Mouse (Mus musculus) liver, embryonic 16.5 days (tissue): Measurements from ENCODE around the gene Vrk2. TPM values are rescaled to one million over a fixed set of nuclear protein-coding genes. Genes with fewer than 3 reads are reported as not detected.

ENCODE experiments used
- ATAC-seq: fragments of 200-750 bp; cut with Nextera tagmentation; 2 replicates; pipeline ENCODE4 v1.8.0; 2017; ENCODE audit warnings: low read depth, mild to moderate bottlenecking, moderate number of reproducible peaks, moderate library complexity
- H3K27ac ChIP-seq: fragments of 300-500 bp; sonication (generic); 2 replicates; pipeline ENCODE4 v1.5.1; 2014; ENCODE audit warnings: mild to moderate bottlenecking, low read length
- H3K27me3 ChIP-seq: fragments of 300-500 bp; sonication (generic); 2 replicates; pipeline ENCODE4 v1.6.1; 2014; ENCODE audit warnings: low read depth, low read length, mixed read lengths; ENCODE audit not compliant: control insufficient read depth, insufficient read depth
- H3K36me3 ChIP-seq: fragments of 300-500 bp; sonication (generic); 2 replicates; pipeline ENCODE4 v1.6.1; 2014; ENCODE audit warnings: mild to moderate bottlenecking; ENCODE audit not compliant: control insufficient read depth, insufficient read depth
- H3K4me1 ChIP-seq: fragments of 300-500 bp; sonication (generic); 2 replicates; pipeline ENCODE4 v1.6.1; 2014; ENCODE audit warnings: low read depth, low read length, mixed read lengths; ENCODE audit not compliant: control insufficient read depth
- H3K4me2 ChIP-seq: fragments of 300-500 bp; sonication (generic); 2 replicates; pipeline ENCODE4 v1.6.1; 2014; ENCODE audit warnings: low read depth, low read length, mixed read lengths
- H3K4me3 ChIP-seq: fragments of 300-500 bp; sonication (generic); 2 replicates; pipeline ENCODE4 v1.5.1; 2014; ENCODE audit warnings: low read depth, mild to moderate bottlenecking, low read length
- H3K9ac ChIP-seq: fragments of 300-500 bp; sonication (generic); 2 replicates; pipeline ENCODE4 v1.6.1; 2014; ENCODE audit warnings: low read depth, low read length
- H3K9me3 ChIP-seq: fragments of 300-500 bp; sonication (generic); replicated peaks from 2 replicates; pipeline ENCODE4 v1.6.1; 2016; ENCODE audit warnings: low read length; ENCODE audit not compliant: control insufficient read depth
- WGBS: fragments of 180-500 bp; shearing (Covaris S2); extraction: QIAGEN DNeasy Blood & Tissue Kit; methylation state at CpG from one replicate; pipeline ENCODE4 v1.1.7; 2014; ENCODE audit not compliant: insufficient replicate concordance; 5-methylcytosine and 5-hydroxymethylcytosine counted together
- polyA plus RNA-seq: library from polyadenylated mRNA; unstranded; fragments of >200 nt; fragmentation: Nextera tagmentation; extraction: Ambion mirVana; gene quantifications from 2 replicates; pipeline ENCODE4 v1.2.1, GENCODE M21; 2015

Vrk2 gene
- polyA plus RNA-seq, 1 experiment from 2014 or later = 22.1 TPM

DNA sequence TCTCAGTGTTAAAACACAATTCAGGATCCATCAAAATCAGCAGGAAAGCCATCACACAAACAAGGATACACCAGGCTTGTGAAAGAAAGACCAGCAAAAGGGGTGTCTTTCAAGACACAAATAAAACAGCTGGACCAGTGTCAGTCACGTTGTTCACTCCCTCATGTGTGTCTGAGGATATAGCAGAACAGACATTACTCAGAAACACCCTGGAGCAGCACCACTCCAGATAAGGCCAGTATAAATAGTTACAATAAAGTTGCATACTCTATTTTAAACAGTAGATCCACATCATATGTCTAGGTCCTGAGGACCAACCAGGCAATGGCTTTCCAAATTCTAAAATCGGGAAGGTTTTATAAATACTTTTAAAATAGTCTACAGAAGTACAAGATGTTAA, 77.7 kb downstream of the Vrk2 start:
- WGBS = 67% methylated on average over 2 of the region's 2 CpGs
- no peak for ATAC-seq
- H3K4me2 ChIP-seq = no peak overlapping the region
- no peaks in the 10 kb centered on the region for H3K36me3 ChIP-seq
- no peaks in the 10 kb centered on the region for H3K4me1 ChIP-seq
- H3K4me3 ChIP-seq = no peak overlapping the region
- H3K9me3 ChIP-seq = no peaks in the 10 kb centered on the region
- no peak overlapping the region for H3K27ac ChIP-seq
- no peaks in the 10 kb centered on the region for H3K27me3 ChIP-seq
- H3K9ac ChIP-seq = no peak overlapping the region

DNA sequence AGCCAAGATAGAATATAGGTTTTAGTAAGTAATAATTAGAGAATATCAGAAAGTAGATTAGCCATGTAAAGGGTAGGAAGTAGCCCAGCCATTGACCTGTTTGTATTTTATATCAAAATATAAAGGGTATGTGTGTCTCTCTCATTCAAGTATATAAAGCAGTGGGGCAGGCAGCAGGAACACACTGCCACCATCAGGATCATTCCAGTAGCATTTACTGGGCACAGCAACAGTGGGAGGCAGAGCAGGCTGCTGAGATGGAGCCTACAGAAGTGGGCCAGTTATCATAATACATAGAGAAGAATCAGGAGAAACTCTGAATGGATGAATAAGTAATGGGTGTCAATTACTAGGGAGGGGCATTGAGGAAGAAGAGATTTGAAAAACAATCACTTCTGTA, 80.1 kb downstream of the Vrk2 start:
- Histone ChIP-seq H3K9me3 (no peaks in the 10 kb centered on the region), H3K27ac (no peak overlapping the region), H3K4me2 (no peak overlapping the region), H3K9ac (no peak overlapping the region), H3K4me1 (no peaks in the 10 kb centered on the region), H3K27me3 (no peaks in the 10 kb centered on the region), H3K4me3 (no peak overlapping the region), H3K36me3 (no peaks in the 10 kb centered on the region)
- no peak for ATAC-seq

DNA sequence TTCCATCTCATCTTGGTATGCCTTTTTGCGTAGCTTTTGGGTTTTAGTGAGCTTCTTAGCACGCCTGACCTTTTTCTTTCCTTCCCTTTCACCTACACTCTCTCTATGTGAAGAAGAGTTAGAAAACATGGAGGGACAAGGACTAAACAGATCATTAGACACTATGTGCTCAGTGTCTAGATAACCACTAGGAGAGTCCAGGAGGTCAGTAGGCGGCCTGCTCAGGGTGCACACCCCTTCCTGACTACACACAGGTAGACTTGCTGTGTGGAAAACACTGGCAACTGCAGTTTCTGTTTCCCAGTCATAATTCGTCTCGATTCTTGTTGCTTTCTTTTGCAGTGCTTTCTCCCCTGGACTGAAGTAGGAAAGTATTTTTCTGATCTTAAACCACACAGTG, 97.8 kb downstream of the Vrk2 start:
- no peak overlapping the region for H3K4me3 ChIP-seq
- H3K36me3 ChIP-seq = no peaks in the 10 kb centered on the region
- H3K4me1 ChIP-seq = no peaks in the 10 kb centered on the region
- no peaks in the 10 kb centered on the region for H3K9me3 ChIP-seq
- no peak overlapping the region for H3K4me2 ChIP-seq
- ATAC-seq = peak; percentile 53; the same call in 1 of the 2 replicates
- H3K9ac ChIP-seq = no peak overlapping the region
- WGBS = 76% methylated on average over 5 of the region's 5 CpGs
- H3K27ac ChIP-seq = no peak overlapping the region
- H3K27me3 ChIP-seq = no peaks in the 10 kb centered on the region

DNA sequence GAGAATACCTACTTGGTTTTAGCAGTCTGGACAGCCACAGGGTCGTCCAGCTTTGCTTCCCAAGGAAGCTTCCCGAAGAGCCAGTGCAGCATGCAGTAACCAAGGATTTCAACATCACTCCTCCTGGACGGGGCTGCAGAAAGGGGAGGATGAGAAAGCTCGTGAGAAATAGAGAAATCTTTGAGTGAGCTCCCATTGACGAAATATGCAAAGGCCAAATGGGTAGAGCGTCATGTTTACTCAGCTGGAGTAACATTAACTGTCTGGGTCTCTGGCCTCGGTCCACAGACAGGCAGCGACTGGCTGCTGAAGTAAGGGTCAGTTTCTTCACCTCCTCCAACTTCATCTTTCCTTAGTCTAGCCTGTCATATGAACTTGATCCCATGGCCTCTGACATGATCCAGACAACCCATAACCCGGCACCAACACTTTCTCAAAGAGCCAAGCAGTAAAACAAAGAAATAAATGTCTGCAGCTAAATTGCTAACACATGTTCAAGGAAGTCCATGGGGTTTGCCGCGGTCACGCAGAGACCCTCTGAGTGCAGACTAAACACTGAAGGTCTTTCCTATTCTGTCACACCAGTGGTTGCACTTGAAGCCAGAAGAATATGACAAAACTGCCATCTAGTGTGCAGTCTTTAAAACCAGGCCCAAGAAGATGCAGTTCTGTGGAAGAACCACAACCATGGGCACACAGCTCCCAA, 103.9 kb downstream of the Vrk2 start:
- H3K4me3 ChIP-seq = no peak overlapping the region
- peak; percentile 32; the same call in 1 of the 2 replicates for ATAC-seq
- 77% methylated on average over 12 of the region's 12 CpGs for WGBS

DNA sequence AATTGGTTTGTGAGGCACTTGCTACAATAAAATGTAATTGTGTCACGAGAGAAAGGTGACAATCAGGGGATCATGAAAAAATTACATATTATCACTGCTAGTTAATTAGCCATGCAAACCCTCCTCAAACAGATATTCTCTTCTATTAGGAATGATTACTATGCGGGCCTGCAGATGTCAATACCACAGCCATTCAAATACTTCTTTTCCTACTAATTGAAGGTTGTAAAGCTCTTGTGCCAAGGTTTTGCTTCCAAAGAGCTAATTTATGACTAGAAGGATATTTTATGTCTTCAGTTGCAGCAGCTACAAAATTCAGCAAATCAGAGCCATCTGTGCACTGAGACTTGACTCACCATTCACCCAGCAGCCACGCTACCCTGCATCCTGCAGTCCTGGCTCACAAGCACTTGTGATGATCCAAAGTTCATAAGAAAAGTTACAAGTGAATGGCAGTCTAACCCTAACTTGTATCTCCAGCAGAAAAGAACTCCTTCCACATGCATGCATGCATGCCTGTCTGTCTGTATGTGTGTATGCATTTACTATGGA, 112.0 kb downstream of the Vrk2 start:
- H3K9ac ChIP-seq = no peak overlapping the region
- H3K9me3 ChIP-seq = no peaks in the 10 kb centered on the region
- H3K27ac ChIP-seq = no peak overlapping the region
- H3K4me3 ChIP-seq = no peak overlapping the region
- no peaks in the 10 kb centered on the region for H3K4me1 ChIP-seq
- 83% methylated on average over 3 of the region's 3 CpGs for WGBS
- H3K36me3 ChIP-seq = no peaks in the 10 kb centered on the region; the same call in 1 of the 2 replicates
- no peak for ATAC-seq
- no peaks in the 10 kb centered on the region for H3K27me3 ChIP-seq
- H3K4me2 ChIP-seq = no peak overlapping the region

More for the DNA sequence above, 103.9 kb downstream of the Vrk2 start:
- Histone ChIP-seq H3K4me2 (no peak overlapping the region), H3K9me3 (no peaks in the 10 kb centered on the region), H3K4me1 (no peaks in the 10 kb centered on the region), H3K36me3 (no peaks in the 10 kb centered on the region), H3K27ac (no peak overlapping the region), H3K27me3 (no peaks in the 10 kb centered on the region), H3K9ac (no peak overlapping the region)

DNA sequence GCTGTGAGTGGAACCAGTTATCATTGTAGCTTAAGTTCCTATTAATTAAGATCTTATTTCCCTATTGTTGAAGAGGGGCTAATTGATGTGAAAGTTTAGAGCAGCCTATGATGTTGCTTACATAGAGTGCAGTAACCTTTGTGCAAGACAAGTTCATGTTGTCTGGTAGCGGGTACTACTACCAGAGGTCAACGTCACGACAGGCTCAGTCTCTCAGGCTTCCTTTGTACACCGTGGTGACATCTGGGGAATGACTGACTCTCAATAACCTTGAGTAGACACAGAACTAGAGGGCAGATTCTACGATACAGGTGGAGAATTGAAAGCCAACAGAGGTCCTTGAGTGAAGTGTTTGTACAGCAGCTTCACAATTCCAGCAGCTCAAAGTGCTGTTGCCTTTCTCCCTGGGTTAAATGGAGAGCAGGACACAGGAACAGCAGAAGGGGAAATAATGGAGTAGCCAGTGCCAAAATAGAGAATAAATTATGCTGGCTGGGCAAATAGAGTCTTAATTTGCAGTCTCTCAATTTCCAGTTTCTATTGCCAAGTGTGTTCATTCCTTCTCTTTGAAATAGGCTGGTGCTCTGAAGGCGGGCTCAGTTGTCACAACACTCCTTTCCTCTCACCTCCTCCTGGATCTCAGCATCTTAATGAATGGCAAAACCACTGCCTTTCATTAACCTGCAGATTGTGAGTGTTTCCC, 116.6 kb downstream of the Vrk2 start:
- 80% methylated on average over 6 of the region's 6 CpGs for WGBS
- H3K4me3 ChIP-seq = no peak overlapping the region
- no peaks in the 10 kb centered on the region for H3K4me1 ChIP-seq
- no peak overlapping the region for H3K4me2 ChIP-seq
- no peak overlapping the region for H3K27ac ChIP-seq
- H3K9me3 ChIP-seq = no peaks in the 10 kb centered on the region
- H3K27me3 ChIP-seq = no peaks in the 10 kb centered on the region
- no peak for ATAC-seq
- peaks cover 7% of the 10 kb centered on the region for H3K36me3 ChIP-seq
- H3K9ac ChIP-seq = no peak overlapping the region

DNA sequence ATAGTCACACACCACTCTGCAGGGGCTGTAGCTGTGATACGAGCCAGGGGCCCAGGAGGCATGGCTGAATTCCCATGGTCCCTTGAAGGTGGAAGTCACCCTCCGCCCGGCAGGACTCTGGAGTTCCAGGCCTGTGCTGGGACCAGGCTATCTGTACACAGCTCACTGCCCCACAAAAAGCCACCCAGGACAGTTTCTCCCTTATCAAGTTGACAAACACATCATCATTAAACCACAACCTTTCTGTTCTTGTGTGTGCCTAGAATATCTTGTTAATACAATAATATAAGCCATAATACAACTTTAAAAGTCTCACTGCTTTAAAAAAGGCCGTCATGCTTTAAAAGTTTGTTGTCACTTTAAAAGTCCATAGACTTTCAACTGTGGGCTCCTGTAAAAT, 139.7 kb downstream of the Vrk2 start:
- Histone ChIP-seq H3K27ac (no peak overlapping the region), H3K36me3 (no peaks in the 10 kb centered on the region), H3K9me3 (no peaks in the 10 kb centered on the region), H3K4me1 (no peaks in the 10 kb centered on the region; the same call in 1 of the 2 replicates), H3K27me3 (no peaks in the 10 kb centered on the region), H3K4me3 (no peak overlapping the region), H3K9ac (no peak overlapping the region), H3K4me2 (no peak overlapping the region)
- 48% methylated on average over 4 of the region's 4 CpGs for WGBS
- ATAC-seq = no peak

DNA sequence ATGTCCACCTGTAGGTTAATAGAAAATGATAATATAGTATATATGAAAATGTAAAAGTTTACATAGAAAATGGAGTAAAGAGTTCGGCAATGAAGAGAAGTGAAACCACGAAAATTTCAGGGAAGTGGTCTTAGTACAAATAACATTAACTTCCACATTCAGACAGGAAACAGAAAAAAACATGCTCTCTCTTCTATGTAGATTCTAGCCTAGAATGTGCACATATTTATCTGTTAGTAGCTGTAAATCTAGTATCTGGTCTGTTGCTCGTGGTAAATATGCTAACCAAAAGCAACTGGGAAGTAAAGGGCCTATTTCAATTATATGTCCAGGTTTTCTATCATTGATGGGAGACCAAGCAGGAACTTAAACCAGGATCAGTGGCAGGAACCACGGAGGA, 141.1 kb downstream of the Vrk2 start:
- Histone ChIP-seq H3K4me2 (no peak overlapping the region), H3K36me3 (no peaks in the 10 kb centered on the region), H3K27me3 (no peaks in the 10 kb centered on the region), H3K4me1 (no peaks in the 10 kb centered on the region; the same call in 1 of the 2 replicates), H3K9me3 (no peaks in the 10 kb centered on the region), H3K9ac (no peak overlapping the region), H3K27ac (no peak overlapping the region), H3K4me3 (no peak overlapping the region)
- ATAC-seq = no peak
- WGBS = 42% methylated on average over 4 of the region's 4 CpGs

DNA sequence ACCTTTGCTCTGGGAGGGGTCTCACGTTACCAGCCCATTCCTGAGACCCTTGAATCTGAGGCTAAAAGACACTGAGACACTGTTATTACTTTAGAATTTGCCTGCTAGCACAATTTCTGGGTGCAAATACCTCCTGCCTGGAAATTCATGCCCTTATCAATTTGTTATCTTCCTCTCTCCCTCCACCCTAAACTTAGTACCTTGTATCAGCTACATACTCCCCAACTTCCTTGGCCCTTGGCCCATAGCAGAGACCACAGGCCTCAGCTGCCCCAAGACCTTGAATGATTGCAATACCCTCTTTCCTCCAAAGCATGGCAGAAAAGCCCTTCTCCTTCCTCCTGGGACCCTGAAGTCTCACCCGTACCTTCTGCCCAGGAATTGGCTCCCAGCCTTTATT, 142.6 kb downstream of the Vrk2 start:
- 68% methylated on average over 2 of the region's 2 CpGs for WGBS

More for the DNA sequence above, 142.6 kb downstream of the Vrk2 start:
- no peak overlapping the region for H3K4me2 ChIP-seq
- H3K9ac ChIP-seq = no peak overlapping the region
- H3K4me1 ChIP-seq = no peaks in the 10 kb centered on the region; the same call in 1 of the 2 replicates
- H3K27me3 ChIP-seq = no peaks in the 10 kb centered on the region
- H3K36me3 ChIP-seq = peaks cover 2% of the 10 kb centered on the region; the same call in 1 of the 2 replicates
- H3K9me3 ChIP-seq = no peaks in the 10 kb centered on the region; the same call in 1 of the 2 replicates
- H3K27ac ChIP-seq = no peak overlapping the region
- no peak overlapping the region for H3K4me3 ChIP-seq
- no peak for ATAC-seq
